Mouse (Mus musculus): ENCODE results near the gene Nkap. TPM values are rescaled to one million over a fixed set of nuclear protein-coding genes. Genes with fewer than 3 reads are reported as not detected.
"Not testable (repeated sequence)": the region's sequence is repeated elsewhere in the genome, so short reads cannot be mapped to it uniquely, and the experiment has no call there.

Gene Nkap
- polyA plus RNA-seq, 1 experiment, result 17.8 TPM

DNA sequence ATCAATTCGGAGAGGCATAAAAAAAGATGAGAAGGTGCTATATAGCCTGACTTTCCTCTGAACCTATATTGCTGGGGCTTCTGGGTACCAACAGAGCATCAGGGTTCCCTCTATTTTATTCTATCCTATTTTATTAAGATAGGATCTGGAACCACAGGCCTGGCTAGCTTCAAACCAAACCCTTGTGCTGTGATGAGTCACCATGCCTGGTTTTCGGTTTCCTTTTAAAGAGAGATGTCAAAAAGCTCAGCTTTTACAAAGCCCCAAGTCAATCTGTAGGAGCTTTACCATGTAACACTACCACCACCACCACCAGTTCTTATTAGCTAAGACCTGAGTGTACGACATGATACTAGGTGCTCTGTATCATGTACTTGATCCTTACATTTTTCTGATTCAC, 27.9 kb upstream of the Nkap start:
- peak overlapping the region; percentile 78; the same call in 1 of the 2 replicates for H3K27ac ChIP-seq (ENCODE audit: insufficient read depth, low read length)
- TF ChIP-seq POLR2A (IDR thresholded peaks at IDR 0.05; ENCODE audit: low read depth, low read length) (no peak), CTCF (IDR thresholded peaks at IDR 0.05; ENCODE audit: borderline replicate concordance, insufficient read depth, low read length) (no peak)
- H3K4me3 ChIP-seq (ENCODE audit: insufficient read depth, low read length), result no peak overlapping the region
- H3K4me1 ChIP-seq (ENCODE audit: control insufficient read depth, insufficient read depth, low read length), result no peaks in the 10 kb centered on the region

DNA sequence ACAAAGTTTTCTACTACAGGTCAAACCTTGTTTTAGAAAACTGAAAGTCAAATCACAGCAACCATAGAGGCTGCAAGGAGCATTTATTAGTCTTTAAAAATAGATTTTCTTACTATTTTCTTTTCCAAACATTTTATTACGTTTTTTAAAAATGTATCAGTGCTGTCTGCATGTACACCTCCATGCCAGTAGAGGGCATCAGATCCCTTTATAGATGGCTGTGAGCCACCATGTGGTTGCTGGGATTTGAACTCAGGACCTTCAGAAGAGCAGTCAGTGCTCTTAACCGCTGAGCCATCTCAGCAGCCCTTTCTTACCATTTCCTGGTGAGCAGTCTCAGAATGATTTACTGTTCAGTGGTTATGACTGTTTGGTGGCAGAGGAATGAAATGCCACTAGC, 22.8 kb upstream of the Nkap start:
- Histone ChIP-seq H3K4me1 (ENCODE audit: control insufficient read depth, insufficient read depth, low read length) (no peaks in the 10 kb centered on the region), H3K27ac (ENCODE audit: insufficient read depth, low read length) (no peak overlapping the region), H3K4me3 (ENCODE audit: insufficient read depth, low read length) (no peak overlapping the region)
- TF ChIP-seq POLR2A (IDR thresholded peaks at IDR 0.05; ENCODE audit: low read depth, low read length) (no peak), CTCF (IDR thresholded peaks at IDR 0.05; ENCODE audit: borderline replicate concordance, insufficient read depth, low read length) (no peak)

DNA sequence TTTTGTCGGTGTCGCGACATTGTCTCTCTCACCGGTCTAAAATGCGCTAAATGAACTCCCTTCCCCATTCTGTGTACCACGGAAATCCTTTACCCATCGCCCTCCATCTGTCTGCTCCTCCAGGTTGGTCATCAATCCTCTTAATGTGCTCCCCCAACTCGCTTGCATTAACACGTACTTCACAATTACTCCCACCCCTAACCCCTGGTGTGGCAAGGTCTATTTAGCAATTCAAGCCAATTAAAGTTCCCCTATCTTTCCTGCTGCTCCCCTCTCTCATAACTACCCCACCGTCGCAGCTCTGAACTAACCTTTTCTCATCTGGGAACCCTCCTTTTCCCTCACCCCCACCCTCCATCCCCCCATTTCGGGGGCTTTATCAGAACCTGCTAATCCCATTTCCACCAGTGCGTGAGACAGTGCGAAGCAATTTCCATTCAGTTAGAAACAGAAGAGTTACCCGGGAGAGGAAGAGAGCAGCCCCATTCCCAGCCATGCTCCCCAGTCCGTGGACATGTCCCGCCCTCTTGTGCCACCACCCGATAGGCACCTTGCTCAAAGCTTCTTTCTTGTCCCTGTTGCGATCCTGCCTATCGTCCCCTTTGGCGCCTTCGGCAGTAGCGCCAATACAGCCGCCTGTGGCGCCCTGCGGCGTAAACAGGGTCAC, 16.9 kb upstream of the Nkap start:
- peak overlapping the region; percentile 58; the same call in 1 of the 2 replicates for H3K27ac ChIP-seq (ENCODE audit: insufficient read depth, low read length)
- H3K4me3 ChIP-seq (ENCODE audit: insufficient read depth, low read length), result peak overlapping the region; percentile 73
- TF ChIP-seq CTCF (IDR thresholded peaks at IDR 0.05; ENCODE audit: borderline replicate concordance, insufficient read depth, low read length), result no peak
- TF ChIP-seq POLR2A (IDR thresholded peaks at IDR 0.05; ENCODE audit: low read depth, low read length), result no peak
- H3K4me1 ChIP-seq (ENCODE audit: control insufficient read depth, insufficient read depth, low read length), result no peaks in the 10 kb centered on the region

DNA sequence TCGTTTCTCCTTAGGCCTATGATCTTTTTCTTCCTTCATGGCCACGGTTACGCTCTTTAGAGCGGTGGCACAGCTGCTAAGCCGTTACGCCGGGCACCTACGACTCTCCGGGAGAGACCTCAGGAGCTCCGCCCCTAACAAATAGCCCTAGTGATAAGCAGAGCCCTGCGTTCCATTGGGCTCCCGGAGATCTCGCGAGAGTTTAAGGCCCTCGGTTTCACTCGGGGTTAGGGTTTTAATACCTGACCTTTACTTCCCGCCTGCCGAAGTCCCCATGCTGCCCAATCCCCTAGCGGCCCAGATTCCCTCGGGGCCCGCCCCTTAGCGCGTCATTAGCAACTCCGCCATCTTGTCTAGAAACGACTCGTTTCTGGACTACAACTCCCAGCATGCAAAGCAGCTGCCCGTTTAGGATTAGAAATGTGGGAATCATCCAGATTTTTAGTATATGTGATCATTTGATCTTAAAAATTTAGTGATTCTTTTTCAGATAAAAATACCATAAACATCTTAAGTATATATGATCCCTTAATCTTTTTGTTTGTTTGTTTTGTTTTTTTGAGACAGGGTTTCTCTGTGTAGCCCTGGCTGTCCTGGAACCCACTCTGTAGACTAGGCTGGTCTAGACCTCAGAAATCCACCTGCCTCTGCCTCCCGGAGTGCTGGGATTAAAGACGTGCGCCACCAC, 16.3 kb upstream of the Nkap start, which contains the start of gene Upf3b:
Upf3b (minus strand) TSS at position 130 of the 688 bp plus-strand sequence.
- Histone ChIP-seq H3K27ac (ENCODE audit: insufficient read depth, low read length) (peak within 1 kb of the TSS; percentile 58; the same call in 1 of the 2 replicates), H3K4me3 (ENCODE audit: insufficient read depth, low read length) (peak within 1 kb of the TSS; percentile 73), H3K4me1 (ENCODE audit: control insufficient read depth, insufficient read depth, low read length) (no peaks in the 10 kb centered on the region)
- peak; percentile 85 for TF ChIP-seq POLR2A (IDR thresholded peaks at IDR 0.05; ENCODE audit: low read depth, low read length)
- TF ChIP-seq CTCF (IDR thresholded peaks at IDR 0.05; ENCODE audit: borderline replicate concordance, insufficient read depth, low read length), result no peak

DNA sequence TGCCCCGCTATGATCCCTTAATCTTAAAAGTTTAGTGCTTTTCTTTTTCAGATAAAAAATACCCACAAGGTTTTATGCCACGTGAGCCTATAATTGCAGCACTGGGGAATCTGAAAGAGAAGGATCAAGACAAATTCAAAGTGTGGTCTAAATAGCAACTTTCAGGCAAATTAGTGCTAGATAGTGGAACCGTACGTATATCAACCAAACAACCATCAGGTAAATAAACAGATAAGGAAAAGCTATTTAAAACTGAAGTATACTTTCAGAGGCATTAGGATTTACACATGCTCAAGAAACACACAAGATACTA, 15.8 kb upstream of the Nkap start:
- no peak for TF ChIP-seq CTCF (IDR thresholded peaks at IDR 0.05; ENCODE audit: borderline replicate concordance, insufficient read depth, low read length)
- TF ChIP-seq POLR2A (IDR thresholded peaks at IDR 0.05; ENCODE audit: low read depth, low read length), result no peak
- no peak overlapping the region for H3K4me3 ChIP-seq (ENCODE audit: insufficient read depth, low read length)
- H3K27ac ChIP-seq (ENCODE audit: insufficient read depth, low read length), result no peak overlapping the region
- H3K4me1 ChIP-seq (ENCODE audit: control insufficient read depth, insufficient read depth, low read length), result no peaks in the 10 kb centered on the region

DNA sequence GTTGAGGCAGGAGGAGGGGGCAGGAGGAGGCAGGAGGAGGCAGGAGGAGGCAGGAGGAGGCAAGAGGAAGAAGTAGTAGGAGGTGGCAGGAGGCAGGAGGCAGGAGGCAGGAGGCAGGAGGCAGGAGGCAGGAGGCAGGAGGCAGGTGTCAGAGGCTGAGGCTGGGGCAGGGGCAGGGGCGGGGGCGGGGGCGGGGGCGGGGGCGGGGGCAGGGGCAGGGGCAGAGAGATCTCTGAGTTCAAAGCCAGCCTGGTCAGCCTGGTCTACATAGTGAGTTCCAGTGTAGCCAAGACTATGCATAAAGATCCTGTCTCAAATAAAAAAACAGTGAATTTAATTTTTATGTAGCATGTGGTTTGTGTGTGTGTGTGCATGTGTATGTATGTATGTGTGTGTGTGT, 9.5 kb upstream of the Nkap start:
- no peak for TF ChIP-seq POLR2A (IDR thresholded peaks at IDR 0.05; ENCODE audit: low read depth, low read length)
- TF ChIP-seq CTCF (IDR thresholded peaks at IDR 0.05; ENCODE audit: borderline replicate concordance, insufficient read depth, low read length), result no peak
- Histone ChIP-seq H3K4me3 (ENCODE audit: insufficient read depth, low read length) (no peak overlapping the region), H3K4me1 (ENCODE audit: control insufficient read depth, insufficient read depth, low read length) (no peaks in the 10 kb centered on the region), H3K27ac (ENCODE audit: insufficient read depth, low read length) (no peak overlapping the region)

DNA sequence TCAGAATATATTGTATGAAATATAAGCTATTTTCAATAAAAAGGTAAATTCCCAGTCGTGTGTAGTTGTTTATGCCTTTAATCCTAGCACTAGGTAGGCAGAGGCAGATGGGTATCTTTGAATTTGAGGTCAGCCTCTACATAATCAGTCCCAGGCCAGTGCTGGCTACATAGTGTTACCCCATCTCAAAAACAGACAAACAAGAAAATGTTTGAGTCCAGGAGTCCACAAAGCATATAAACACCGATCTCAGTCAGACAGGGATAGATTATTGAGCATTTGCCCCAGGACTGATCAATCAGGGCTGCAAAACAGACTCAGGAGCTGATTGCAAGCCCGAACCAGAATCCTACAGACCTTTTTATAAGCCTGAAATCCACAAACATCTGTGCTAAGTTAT, 7.0 kb upstream of the Nkap start:
- TF ChIP-seq CTCF (IDR thresholded peaks at IDR 0.05; ENCODE audit: borderline replicate concordance, insufficient read depth, low read length) (no peak), POLR2A (IDR thresholded peaks at IDR 0.05; ENCODE audit: low read depth, low read length) (no peak)
- Histone ChIP-seq H3K4me1 (ENCODE audit: control insufficient read depth, insufficient read depth, low read length) (no peaks in the 10 kb centered on the region), H3K4me3 (ENCODE audit: insufficient read depth, low read length) (no peak overlapping the region), H3K27ac (ENCODE audit: insufficient read depth, low read length) (no peak overlapping the region)

DNA sequence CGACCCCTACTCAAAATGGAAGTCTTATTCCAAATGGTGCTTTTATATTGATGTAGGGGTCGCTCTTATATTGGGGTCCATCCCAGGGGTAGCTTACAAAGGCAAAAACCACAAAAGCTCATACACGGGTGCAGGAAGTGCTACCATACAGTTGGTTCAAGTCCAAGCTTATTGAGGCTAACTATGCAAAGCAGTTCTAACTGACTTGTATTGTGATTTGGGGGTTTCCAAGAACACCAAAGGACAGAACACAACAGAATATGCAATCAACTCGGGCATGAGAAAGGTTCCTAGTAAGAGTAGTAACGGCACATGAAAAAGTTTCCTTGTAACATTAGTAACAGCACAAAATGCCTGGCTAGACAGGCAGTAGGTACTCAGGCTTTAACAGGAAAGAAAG, 6.4 kb upstream of the Nkap start:
- no peak overlapping the region for H3K4me3 ChIP-seq (ENCODE audit: insufficient read depth, low read length)
- no peak for TF ChIP-seq CTCF (IDR thresholded peaks at IDR 0.05; ENCODE audit: borderline replicate concordance, insufficient read depth, low read length)
- no peak for TF ChIP-seq POLR2A (IDR thresholded peaks at IDR 0.05; ENCODE audit: low read depth, low read length)
- no peak overlapping the region for H3K27ac ChIP-seq (ENCODE audit: insufficient read depth, low read length)
- H3K4me1 ChIP-seq (ENCODE audit: control insufficient read depth, insufficient read depth, low read length), result no peaks in the 10 kb centered on the region

DNA sequence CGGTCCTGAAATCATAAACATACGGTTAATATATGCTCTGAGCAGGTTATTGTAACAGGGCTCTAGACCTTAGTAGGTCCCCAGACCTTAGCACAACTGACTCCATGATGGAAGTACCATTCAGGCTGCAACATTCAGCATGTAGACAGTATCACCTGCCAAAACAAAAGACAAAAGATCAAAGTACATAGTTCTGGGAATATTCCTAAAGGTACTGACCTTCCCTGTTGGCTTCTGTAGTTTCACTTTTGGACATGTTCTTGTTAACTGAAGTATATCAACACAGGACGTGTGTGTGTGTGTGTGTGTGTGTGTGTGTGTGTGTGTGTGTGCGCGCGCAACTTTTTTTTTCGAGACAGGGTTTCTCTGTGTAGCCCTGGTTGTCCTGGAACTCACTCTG, 1.1 kb upstream of the Nkap start:
- Histone ChIP-seq H3K27ac (ENCODE audit: insufficient read depth, low read length) (no peak overlapping the region), H3K4me1 (ENCODE audit: control insufficient read depth, insufficient read depth, low read length) (no peaks in the 10 kb centered on the region; the same call in 1 of the 2 replicates), H3K4me3 (ENCODE audit: insufficient read depth, low read length) (no peak overlapping the region)
- no peak for TF ChIP-seq CTCF (IDR thresholded peaks at IDR 0.05; ENCODE audit: borderline replicate concordance, insufficient read depth, low read length)
- no peak for TF ChIP-seq POLR2A (IDR thresholded peaks at IDR 0.05; ENCODE audit: low read depth, low read length)

DNA sequence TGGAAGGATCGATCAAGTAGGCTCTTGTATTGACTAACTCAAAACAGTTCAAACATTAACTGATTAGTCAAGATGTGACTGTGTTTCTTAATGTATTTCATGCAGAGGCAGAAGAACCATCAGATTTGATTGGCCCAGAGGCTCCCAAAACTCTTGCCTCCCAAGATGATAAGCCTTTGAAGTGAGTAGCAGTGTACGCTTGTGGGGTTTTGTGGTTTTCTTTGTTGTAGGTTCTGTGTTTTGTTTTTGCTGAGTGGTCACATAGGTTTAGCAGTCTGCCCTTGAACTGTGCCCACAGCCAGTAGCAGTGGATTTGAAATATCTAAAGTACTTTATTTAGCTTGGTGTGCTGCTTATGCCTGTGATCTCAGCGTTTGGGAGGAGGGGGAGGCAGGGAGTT, 15.1 kb downstream of the Nkap start:
- Histone ChIP-seq H3K4me3 (ENCODE audit: insufficient read depth, low read length) (no peak overlapping the region), H3K4me1 (ENCODE audit: control insufficient read depth, insufficient read depth, low read length) (no peaks in the 10 kb centered on the region), H3K27ac (ENCODE audit: insufficient read depth, low read length) (no peak overlapping the region)
- no peak for TF ChIP-seq CTCF (IDR thresholded peaks at IDR 0.05; ENCODE audit: borderline replicate concordance, insufficient read depth, low read length)
- TF ChIP-seq POLR2A (IDR thresholded peaks at IDR 0.05; ENCODE audit: low read depth, low read length), result no peak

DNA sequence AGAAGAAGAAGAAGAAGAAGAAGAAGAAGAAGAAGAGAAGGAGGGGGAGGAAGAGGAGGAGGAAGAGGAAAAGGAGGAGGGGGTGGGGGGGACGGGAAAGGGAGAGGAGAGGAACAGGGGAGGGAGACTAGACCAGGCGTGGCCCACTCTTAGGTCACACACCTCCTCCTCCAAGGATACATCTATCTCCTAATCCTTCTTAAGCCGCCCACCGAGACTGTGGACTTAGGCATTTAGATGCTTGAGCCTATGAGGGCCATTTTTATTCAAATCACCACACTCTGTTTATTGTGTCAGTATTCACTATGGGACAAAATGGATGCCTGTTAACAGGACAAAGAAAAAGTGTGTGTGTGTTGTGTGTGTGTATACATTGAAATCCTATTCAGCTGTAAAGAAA, 17.9 kb downstream of the Nkap start:
- not testable (repeated sequence) for H3K27ac ChIP-seq (ENCODE audit: insufficient read depth, low read length); H3K4me3 ChIP-seq (ENCODE audit: insufficient read depth, low read length); H3K4me1 ChIP-seq (ENCODE audit: control insufficient read depth, insufficient read depth, low read length)

Measured in embryonic fibroblast, embryonic 13.5 days (primary cell).